Mouse (Mus musculus) adrenal gland, postnatal 14 days (tissue): Measurements from ENCODE around the gene Cpz. TPM values are rescaled to one million over a fixed set of nuclear protein-coding genes. Genes with fewer than 3 reads are reported as not detected.
A peak's percentile ranks its signal among the peaks of the same experiment; 100 is the strongest.

Source experiments
- DNase-seq: peaks from one replicate; pipeline ENCODE4 v3.0.0; 2021; ENCODE audit warnings: mixed read lengths
- long read RNA-seq, 2 experiments: library from polyadenylated mRNA; stranded (forward); transcript quantifications; one replicate each; pipeline ENCODE4 v2.0.0; 2021
- total RNA-seq: library from RNA; stranded (reverse); gene quantifications from 2 replicates; pipeline ENCODE4 v1.2.3, GENCODE M21; 2021

The Cpz gene
- 4.6 and 5.3 TPM in 2 replicates for total RNA-seq
- long read RNA-seq, experiment 1, partial matches to known transcripts = 1 of 3 reads
- long read RNA-seq, experiment 1, other reads (novel, unspliced or antisense) = 1 of 3 reads
- long read RNA-seq, experiment 2, partial matches to known transcripts = 1 of 2 reads
- long read RNA-seq, experiment 2, other reads (novel, unspliced or antisense) = 0 of 2 reads

DNA sequence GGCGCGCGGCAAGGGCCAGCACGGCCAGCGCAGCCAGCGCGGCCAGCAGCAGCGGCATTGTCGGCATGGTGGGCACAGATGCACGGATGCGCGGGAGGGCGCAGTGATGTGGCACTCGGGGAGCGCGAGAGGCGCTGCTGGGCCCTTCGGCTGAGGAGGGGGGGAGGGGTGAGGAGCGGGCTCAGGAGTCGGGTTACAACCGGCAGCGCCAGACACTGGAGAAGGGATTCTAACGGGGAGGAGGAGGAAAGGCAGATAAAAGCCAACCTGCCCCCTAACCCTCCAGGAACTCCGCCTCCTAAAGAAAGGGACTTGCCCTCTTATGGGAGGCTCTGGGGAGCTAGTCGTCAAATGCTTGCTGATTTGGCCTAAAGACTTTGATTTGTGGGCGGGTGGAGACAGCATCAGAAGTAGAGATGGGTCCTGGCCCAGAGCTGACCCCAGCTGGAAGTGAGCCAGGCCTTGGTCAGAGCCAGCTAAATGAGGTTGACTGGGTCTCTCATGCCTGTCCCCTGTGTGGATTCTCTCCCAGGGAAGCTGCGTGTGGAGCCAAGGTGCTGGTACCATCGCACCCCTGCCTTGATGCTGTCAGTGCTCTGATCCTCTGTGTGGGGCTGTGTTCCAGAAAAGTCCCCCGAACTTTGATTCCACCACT is at the start of gene Cpz:
Gene Cpz, minus strand, starts transcription at position 230 of the 655 bp plus-strand sequence.
- peak; percentile 75 for DNase-seq

DNA sequence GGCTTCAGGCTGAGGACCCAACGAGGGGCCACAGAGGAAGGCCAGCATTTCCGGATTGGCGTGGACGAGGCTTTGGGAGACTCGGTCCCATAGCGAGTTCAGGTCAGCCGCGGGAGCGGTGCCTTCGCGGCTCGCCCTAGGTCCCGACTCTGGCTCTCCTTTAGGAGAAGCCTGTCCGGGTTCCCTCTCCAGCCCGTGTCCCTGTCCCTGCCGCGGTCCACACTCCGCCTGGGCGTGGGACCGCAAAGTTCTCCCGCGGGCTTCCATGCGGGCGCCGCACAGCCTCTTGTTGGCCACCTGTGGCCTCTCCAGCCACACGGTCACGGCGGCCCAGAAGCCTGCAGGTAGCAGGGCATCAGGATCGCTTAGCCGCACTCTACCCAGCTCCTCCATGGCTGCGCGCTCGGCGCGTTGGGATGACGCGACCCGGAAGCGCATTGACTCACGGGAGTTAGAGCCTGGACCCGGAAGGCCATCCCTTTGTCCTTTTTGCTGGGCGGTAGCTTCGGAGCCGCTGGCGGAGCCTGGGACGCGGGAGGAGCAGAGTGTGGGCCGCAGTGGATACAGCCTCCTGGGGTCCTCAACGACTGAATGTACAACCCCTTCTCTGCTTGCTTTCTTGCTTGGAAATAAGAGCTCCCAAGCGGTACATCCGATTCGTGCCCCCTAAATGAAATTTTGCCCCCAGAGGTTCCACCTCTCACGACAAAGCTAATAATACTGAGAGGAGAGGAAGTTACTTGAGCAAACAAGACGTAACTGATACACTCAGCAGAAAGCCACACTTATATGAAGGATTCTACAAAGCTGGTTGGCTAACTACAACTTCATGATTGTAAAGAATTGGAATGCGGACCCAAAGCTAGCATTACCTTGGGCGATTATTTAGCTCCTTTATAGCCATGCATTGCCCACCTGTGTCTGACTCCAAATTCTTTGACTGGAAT is 49.4 kb upstream of the Cpz start, which contains the start of gene Trmt44:
Gene Trmt44, minus strand, starts transcription at position 418 of the 947 bp plus-strand sequence.
- DNase-seq = peak; percentile 96

DNA sequence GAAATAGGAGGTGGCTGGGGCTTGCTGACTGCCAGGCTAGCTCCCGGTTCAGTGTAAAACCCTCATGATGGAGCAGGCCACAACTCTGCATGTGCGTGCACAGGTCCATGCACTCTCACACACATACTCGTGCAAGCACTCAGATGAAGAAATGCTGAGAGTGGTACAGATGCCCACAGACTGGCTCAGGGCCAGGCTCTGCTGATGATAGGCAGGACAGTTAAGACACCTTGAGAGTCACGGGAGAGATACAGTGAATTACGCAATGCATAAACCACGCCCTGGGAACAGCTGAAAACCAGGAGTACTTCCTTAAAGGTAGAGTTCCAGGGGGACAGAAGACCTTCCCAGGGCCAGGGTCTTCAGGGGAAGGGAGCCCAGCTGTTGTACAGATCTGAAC is 46.0 kb upstream of the Cpz start:
- no peak for DNase-seq

DNA sequence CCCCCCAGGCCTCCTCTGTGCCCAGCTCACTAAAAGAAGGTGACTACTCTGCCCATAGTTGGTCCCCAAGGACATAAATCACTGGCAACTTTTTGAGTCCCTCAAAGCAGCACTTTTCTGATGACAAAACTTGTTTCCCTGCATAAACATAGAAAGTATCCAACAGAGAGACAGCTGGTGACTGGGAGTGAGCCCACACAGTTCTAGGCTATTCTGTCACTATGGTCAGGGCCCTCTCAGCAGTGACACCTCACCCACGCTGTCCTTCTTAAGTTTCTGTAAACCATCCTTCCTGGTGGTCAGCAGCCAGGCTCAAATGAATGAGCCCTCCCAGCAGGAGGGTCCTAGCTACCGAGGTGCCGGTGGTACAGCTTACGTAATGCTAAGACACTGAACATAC is 41.1 kb upstream of the Cpz start:
- no peak for DNase-seq

DNA sequence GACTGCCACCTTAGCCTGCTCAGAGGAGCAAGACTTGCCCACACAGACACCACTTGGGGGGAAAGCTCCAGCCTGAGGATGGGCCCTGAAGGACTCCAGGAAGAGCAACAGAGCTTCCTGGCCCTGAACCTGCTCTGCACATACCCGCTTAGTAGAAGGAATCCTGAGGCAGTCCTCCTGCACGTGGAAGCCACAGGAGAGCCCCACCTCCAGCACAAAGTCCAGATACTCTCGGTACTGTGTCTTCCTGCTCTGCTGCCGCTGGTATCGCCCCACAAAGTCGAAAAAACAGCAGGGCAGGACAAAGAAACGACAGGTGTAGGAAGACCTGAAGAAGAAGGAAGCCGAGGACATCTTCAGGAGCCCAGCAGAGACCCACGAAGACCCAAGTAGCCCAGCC is 39.7 kb upstream of the Cpz start:
- no peak for DNase-seq

DNA sequence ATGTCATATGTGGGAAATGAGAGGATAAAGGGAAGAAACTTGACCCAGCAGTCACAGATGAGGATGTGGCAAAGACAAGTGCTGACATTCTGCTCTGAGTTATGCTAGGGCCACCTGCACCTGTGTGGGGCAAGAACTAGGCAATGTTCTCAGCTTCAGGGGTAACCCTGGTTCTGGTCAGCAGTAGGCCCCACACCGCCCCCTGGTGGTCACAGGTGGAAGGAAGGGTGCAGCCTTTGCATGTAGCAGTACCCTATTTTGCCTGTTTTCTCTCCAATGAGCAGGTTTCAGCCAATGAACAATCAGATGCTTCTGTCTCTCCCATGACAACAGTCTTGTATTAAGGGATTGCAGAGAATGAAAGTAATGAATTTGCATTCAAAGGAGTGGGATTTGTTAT is 38.0 kb upstream of the Cpz start:
- peak; percentile 92 for DNase-seq

DNA sequence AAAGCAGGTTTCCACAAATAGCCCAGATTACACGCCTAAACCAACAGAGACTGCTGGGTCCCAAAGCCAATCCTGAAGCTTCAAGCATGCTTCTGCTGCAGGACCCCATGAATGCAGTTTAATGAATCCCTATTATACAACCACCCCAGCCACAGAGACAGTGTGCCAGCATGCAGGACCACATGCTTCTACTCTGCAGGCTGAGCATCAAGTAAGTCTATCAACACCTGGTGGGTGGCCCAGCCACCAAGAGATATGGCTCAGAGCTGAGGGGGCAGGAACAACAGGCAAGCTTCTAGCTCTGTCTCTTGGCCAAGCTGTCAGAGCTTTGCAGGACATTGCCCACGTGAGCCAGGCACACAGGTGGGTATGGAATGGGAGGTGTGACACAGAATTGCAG is 37.1 kb upstream of the Cpz start:
- no peak for DNase-seq

DNA sequence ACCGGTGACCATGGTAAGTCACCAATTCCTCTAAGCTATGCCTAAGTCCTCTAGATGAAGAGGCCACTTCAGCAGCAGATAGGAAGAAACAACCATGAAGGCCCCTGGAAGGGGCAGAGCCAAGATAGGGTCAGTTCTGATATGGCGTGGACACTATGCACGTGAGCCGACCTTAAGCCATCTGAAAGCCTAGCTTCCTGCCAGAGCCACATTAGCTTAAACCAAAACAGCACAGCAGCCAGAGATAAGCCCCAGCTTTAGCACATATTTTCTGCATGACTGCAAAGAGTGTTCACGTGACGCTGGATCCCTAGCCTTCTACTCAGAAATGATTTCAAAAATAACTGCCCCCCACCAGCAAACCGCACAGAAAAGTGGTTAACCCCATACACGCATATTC is 33.9 kb upstream of the Cpz start:
- DNase-seq = no peak

DNA sequence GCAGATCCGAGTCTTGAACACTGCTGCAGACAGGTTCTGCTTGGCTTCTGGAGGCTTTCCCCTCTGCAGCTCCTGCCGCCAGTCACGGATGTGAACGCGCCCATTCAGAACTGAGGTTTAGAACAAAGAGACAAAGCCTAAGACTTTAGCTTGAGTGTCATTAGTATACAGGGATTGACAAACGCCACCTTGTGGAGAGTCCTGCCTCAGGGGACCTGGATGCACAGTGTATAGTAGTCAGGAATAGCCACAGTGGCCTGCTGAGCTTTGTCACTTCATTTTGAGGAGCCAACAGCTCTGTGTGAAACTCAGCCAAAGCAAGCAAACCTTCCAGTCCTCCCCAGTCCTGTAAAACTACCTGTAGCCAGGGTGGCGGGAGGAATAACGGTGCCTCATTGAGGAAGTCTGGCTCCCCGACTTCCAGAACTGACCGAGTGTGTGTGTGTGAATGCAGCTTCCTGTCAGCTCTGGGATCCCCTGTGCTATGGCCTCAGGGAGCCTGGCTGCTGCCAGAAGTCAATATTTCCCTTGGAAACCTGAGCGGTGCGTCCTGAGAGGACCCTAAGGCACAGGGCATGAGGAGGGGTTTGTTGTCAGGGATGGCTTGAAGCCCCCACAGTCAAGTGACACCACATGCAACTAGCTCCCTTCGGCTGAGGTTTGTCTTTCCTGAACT is 32.6 kb upstream of the Cpz start:
- DNase-seq = peak; percentile 4

DNA sequence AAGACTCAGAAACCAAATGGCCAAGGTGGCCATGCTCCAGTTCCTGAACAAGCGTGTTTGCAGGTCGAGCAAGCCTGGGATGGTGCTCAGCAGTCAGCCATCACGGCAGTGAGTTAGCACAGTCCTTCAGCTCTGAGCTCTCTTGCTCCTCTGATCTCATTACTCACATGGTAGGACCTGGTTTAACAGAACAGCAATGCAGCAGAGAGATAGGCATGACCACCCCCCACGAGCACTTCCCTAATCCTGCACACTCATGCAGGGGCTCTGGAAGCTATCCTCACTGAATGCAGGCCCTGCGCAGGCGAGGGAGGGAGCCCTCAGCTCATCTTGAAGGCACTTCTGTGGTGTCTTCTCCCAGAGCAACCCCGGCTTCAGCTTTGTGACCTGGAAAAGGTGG is 30.9 kb upstream of the Cpz start:
- no peak for DNase-seq

DNA sequence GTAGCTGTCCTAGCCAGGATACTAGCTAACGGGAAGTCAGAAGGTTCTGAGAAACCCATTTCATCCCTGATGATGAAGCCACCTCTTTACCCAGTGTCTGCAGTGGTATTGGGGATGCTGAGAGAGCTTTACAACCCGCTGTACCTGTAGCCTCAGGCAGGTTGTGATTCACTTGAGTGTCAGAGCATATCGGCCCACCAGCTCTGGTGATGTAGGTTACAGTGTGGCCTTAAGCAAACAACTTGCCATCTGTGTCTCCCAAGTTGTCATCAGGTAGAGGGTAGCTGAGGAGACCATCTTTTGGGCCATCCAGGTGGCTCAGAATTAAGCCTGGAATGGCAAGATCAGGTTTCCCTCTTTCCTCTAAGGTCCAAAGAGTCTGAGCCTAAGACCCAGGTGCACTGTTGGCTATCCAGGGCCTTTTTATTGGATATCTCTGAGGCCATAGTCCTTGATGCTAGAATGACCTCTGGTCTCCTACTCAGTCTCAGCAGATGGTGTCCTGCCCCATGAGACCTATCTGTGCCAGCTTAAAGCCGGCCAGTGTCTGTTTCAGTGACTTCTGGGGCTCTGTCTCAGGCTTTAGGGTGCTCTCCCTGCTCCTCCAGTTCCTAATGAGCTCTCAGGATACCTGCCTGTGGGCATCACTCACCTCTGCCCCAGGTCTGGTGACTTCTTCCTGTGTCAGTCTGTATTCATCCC is 27.5 kb upstream of the Cpz start:
- DNase-seq = no peak

DNA sequence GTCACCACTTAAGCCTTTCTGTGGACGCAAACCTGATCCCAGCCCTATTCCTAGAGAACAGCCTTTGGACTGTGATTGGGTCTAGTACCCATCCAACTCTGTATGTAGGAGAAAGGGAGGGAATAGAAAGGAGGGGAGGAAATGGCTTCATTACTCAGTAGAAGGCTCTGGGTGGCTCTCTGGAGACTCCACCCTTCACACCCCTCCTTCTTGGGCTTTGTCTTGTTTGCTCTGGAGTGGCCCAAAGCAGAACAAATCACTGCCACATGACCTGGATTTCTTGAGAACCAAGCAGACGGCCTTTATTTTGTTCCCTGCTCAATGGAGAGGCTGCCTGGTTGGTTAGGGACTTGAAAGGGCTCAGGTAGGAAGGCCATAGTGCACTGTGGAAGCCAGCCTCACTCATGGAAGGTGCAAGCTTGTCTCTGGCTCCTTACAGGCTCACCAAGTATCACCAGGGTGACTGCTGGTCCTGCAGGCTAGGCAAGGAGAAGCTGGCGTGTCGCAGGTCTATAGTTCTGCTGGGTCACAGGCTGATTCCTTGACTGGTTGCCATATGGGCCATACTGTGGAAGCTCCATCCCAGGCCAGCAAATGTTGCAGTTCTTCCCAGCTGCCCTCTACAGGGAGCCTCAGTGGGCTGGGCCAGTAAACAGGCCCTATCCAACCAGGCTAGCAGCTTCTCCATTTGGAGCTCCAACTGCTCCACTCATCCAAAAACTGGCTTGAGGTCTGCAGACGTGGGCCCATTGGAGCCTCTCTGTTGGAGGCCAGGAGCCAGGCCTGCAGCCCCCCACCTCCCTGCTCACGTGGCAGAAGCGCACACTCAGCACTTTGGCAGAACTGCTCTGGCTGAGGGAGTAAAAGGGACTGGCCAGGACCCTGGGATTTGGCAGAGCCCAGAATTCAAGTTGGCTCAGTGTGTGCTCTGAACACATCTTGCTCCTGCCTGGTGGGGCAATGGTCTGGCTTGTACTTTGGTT is 26.6 kb upstream of the Cpz start:
- DNase-seq = no peak

DNA sequence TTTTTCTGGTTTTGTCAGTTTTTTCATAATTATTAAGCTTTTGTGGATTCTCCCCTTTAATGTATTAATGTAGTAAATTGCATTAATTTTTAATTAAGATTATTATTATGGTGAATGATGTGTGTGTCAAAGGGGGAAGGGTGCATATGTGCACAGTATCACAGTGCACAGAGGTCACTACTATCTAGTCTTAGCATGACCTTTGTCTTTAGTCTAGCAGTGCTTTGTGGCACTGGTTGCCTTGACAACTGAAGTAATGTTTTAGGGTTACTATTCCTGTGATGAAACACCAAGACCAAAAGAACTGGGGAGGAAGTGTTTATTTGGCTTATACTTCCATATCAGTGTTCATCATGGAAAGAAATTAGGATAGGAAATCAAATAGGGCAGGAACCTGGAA is 20.6 kb upstream of the Cpz start:
- DNase-seq = no peak

DNA sequence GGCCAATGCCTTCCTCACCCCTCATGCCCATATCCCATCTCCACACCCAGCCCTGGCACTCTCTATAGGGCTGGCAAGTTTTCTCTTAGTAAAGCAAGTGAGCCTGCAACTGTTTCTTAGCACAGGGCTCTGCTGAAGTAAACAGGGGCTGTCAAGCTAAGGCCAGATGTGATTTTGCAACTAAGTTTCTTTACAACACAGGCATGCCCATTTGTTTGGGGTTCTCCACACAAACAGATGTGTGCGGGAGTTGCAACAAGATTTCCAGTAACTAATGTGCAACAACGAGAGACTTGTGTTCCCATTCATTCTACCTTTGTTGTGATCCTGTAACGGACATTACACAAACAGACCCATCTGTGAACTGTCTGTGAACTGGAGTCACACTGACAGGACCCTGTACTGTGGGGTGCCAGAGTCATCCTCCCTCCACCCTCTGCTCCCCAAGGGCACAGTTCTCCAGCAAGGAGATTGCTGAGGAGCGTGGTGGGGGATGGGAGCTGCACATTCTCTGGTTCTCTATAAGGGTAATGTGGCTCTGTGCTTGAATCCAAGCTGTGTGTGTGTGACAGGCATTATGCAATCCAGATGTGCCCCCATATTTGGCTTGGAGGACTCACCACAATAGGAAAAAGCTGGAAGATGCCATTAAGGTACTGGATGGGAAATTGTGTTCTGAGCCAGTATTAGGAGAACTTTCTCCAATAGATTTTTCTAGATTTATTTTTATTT is 15.7 kb upstream of the Cpz start:
- no peak for DNase-seq

DNA sequence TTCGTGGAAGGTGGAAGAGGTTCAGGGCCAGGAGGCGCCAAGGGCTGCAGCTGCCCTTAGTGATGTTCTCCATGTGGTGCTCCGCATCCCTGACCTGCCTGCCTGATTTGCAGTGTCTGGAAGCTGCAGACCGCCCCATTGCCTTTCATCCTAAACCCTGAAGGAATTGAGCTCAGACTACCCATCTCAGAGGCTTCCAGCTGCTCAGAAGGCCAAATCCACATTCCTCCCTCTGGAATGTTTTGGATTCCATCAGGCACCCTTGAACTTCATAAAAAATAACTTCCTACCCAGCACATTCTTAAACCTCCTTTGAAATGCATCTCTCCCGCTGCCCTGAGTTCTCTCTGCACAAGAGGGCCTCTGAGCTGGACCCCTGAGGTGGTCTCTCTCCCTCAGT is 15.1 kb upstream of the Cpz start:
- no peak for DNase-seq

DNA sequence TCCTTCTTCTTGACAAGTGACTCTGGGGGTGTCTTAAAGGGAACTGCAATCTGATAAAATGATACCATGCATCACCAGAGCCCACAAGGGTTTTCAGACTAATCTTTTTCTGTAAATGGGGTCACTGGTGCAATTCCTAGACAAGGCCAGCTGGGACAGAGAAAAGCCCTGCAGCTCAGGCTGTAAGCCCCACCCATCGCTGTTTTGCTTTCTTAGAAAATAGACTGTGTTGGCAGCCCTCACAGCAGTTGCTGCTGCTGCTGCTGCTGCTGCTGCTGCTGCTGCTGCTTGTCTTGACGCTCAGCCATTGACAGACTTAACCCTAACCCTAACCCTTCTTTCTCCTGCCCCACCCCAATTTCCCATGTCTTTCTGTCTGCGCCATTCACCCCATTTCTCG is 14.1 kb upstream of the Cpz start:
- DNase-seq = no peak

DNA sequence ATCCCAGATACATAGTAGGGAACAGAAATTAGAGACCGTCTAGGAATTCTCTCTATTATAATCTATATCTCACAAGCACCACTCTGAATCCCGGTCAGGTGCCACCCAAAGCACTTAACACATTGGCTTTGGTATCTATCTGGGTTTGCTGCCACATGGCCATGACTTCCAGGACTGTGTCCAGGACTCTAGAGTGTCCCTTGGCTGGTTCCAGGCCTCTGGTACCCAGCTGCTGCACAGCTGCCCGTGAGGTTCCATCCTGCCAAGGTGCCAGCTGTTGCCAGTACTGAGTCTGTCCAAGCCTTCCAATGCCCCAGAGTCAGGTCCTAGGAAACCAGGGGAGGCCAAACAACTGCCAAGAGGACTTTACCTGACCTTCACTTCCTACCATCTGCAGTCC is 12.5 kb upstream of the Cpz start:
- no peak for DNase-seq

DNA sequence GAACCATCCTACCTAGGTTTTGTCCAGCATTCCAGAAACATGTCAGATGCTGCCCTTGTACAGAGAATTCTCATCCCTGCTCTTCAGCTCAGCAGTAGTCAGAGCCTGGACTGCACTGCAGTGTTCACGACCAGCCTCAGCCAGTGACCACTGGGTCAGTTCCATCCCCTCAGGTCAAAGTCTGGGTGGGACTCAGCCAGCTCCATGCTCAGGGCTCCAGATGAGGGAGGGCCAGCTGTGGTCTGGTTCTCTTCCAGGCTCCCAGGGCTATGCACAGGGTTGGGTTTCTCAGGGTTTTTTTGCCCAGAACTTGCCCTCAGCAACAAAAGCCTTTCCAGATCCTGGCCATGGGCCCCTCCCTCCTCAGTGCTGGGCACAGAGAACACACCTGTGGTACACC is 12.0 kb upstream of the Cpz start:
- no peak for DNase-seq

DNA sequence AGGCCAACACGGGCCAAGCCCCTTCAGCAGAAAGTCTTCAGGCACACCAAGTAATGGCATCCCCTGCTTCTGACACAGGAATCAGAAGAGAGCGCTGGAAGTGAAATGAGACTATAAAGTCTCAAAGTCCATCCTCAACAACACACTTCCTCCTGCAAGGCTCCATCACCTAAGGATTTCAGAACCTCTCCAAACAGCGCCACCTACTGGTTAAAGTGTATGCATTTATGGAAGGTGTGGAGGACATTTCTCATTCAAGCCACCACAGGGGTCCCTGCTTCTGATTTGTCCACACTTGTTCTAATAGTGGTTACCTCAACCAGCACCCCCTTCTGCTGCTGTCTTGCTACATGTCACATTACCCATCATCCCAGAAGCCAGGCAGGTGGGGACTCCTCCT is 10.8 kb upstream of the Cpz start:
- DNase-seq = no peak

DNA sequence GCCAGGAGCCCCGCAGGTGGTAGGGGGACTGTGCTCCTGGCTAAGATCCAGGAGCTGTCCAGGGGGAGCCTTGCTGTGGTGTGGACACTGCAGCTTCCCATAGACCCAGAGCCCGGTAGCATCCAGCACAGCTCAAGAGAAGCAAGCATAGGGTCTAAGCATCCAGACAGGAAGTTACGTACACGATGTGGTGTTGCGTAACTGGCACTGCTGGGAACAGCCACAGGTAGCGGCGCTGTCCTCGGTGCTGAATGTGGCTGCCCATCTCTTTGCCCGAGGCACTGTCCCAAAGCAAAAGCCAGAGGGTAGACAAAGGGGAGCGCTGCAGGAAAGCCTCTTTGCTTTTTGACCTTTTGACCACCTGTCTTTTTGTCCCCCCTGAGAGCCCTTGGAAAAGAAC is 6.1 kb upstream of the Cpz start:
- DNase-seq = peak; percentile 69
